Mouse (Mus musculus) heart, adult 11 months (tissue): Measurements from ENCODE around the gene Mrpl27.
"Not testable (repeated sequence)": the region's sequence is repeated elsewhere in the genome, so short reads cannot be mapped to it uniquely, and the experiment has no call there.

ENCODE experiments used
- DNase-seq: peaks from one replicate; pipeline ENCODE4 v3.0.0; 2022

The Mrpl27 gene

DNA sequence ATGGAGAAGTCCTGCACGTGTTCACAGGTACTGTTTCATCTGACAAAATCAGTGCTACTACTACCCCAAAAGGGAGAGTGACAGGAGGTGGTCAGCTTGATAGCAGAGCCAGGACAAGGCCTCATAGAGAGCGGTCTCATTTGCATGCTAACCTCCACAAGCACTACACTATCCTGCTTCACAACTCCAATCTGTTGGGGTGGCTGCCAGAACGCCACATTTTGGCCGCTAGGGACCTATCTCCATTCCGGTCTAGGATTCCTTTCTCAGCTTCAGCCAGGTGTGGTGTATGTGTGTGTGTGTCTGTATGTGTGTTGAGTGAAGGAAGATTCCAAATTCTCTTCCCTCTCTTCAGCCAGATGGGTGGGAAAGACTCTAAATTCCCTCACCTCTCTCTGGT, 21.9 kb downstream of the Mrpl27 start:
- DNase-seq: no peak

DNA sequence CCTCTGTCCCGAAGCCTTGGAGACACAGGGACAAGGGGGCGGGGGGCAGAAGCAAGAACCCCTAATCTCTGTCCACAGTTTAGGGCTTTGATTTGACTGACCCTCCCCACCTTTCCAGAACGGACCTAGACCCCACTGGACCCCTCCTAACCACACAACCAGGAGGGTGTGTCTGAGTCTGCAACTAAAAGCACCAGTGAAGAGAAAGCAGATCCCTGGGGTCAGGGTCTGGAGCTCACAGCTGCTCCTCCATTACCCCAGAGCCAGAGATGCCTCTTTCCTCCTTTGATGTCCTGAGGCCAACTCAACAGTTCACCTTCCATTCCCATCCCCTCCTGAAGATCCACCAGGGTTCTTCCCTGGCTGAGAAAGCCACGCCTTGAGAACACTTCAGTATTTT, 22.7 kb downstream of the Mrpl27 start:
- peak; percentile 92 for DNase-seq

DNA sequence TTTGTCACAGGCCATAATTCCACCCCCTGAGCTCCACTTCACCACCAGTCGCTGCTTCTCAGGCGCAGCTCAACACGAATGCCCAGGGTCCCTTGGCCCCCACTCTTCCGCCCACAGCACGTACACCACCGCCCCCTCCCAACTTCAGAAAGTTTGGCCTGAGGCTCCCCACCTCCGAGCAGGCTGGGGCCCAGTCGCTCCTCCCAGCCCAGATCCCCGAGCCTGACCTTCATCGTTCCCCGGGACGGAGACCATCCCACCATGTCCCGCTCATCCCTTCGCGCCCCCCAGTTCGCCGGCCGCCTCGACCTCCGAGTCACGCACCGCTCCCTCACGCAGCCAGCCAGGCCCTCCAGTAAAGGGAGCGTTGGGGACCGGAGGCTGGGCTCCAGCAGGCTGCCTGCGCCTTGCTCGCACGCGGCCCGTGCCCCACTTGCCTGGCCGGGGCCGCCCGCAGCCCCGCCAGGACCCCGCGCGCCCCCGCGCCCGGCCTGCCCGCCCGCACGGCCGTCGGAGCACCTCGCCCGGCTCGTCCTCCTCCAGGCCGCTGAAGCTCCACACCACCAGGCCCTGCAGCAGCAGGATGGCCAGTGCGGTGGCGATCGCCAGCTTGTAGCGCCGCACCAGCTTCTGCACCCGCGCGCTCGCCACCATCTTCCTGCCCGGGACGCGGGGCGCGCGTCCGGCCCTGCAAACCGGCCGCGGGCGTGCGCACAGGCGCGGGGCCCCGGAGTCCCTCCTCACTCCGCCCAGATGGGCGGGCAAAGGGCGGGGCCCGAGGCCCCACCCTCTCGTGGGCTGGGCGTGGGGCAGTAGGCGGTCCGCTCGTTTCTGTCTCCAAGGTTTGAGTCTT, 23.4 kb downstream of the Mrpl27 start, which contains the start of gene Xylt2:
TSS of gene Xylt2 (minus strand) at position 762 of the 853 bp plus-strand sequence.
- DNase-seq: peak; percentile 99

DNA sequence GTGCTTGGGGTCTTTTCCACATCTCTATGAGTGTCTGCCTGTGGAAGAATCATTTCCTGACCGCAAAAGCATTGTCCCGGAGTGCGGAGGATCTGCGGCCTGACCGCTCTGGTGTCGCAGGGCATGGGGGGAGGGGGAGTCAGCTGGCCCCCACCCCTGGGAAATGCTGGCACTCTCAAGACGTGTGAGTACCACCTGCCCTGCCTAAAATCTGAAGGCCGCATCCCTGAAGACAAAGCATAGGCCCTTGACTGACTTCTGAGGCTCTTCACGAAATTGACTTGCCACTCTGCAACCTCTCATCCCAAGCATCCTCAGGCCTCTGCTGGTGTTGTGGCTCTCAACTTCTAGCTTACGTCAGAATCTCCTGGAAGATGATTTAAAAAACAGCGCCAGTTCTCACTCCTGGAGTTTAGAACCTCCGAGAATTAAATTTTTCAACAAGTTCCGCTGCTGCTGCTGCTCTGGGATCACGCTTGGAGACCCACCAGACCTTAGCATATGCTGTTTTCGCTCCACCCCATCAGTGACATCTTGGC, 24.1 kb downstream of the Mrpl27 start:
- DNase-seq: no peak

DNA sequence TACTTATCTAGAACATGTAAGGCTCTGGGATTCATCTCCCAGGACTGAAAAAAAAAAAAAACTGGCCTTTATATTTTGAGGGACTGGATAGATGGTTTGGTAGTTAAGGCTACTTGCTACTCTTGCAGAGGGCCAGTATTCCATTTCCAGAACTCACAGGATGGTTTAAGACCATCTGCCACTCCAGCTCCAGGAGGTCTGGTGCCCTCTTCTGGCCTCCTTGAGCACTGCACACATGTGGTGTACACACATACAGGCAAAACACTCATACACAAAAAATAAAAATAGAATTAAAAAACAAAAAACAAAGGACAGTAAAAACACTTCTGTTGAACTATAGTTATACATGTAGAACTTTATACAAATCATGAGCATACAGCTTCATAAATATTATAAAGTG, 27.1 kb downstream of the Mrpl27 start:
- DNase-seq: no peak

DNA sequence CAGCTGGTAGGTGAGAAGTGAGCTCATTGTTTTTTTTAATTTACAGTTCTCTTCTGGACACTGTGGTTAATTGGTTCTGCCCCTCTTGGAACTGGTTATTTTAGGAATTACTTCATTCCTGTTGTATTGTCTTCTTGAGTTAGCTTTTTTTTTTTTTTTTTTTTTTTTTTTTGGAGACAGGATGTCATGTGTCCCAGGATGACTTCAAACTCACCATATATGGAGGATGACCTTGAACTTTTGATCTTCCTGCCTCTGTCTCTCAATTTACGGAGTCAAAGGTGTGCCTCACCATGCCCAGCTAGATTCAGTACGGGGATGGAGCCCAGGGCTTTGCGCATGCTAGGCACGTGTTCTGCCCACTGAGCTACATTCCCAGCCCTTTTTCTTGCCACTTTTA, 28.1 kb downstream of the Mrpl27 start:
- peak; percentile 79 for DNase-seq

DNA sequence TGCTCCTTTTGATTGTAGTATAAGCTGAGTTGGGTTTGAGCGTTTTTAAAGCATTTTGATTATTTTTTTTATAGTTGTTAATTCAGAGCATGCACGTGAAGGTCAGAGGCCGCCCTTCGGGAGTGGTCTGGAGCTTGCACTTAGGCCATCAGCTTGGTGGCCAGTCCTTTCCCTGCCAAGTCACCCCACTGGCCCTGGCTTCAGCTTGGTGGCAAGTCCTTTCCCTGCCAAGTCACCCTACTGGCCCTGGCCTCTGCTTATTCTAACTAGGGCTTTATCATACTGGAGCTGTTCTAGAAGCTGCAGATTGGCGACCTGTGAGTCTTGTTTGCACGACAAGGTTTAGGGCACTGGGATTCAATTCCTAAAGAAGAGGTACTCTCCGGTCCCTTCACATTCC, 28.9 kb downstream of the Mrpl27 start:
- peak; percentile 84 for DNase-seq

DNA sequence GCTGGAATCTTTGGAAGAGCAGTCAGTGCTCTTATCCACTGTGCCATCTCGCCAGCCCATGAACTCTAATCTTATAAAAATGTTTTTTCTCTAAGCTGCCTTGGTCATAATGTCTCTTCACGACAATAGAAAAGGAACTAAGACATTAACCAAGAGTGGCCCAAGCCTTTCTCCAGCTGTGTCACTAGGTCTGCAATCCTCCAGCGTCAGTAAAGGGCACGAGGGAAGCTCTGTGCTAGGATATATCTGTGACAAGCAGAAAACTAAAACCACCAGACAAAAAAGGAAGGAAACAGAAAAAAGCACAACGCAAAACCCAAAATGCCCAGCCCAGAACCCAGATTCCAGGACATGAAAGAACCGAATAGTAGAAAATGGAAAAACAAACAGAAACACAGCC, 33.6 kb downstream of the Mrpl27 start:
- DNase-seq: peak; percentile 94

DNA sequence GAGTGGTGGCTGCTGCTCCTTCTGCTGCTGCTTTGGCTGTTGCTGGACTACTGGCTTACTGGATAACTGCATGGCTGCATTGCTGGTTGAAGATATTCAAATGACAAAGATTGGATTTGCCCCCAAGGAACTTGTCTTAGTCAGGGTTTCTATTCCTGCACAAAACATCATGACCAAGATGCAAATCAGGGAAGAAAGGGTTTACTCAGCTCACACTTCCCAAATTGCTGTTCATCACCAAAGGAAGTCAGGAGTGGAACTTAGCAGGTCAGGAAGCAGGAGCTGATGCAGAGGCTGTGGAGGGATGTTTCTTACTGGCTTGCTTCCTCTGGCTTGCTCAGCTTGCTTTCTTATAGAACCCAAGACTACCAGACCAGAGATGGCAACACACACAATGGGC, 38.9 kb downstream of the Mrpl27 start:
- DNase-seq: not testable (repeated sequence)

DNA sequence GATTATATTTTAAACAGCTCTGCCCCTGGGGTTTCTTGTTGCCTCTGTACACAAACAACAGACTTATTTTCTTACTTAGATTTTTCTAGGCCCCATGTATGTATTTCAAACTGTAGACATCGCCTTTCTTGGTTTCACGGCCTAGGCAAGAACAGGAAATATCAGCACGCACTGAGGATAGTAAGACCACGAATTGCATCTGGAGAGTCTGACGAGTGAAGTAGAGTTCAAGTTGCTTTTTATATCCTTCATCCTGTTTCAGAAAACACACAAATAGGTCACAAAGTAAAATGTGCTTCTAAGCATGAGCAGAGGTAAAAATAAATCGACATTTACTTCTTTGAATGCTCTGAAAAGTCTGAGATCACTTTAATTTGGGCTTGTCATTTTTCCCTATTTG, 41.9 kb downstream of the Mrpl27 start:
- no peak for DNase-seq

DNA sequence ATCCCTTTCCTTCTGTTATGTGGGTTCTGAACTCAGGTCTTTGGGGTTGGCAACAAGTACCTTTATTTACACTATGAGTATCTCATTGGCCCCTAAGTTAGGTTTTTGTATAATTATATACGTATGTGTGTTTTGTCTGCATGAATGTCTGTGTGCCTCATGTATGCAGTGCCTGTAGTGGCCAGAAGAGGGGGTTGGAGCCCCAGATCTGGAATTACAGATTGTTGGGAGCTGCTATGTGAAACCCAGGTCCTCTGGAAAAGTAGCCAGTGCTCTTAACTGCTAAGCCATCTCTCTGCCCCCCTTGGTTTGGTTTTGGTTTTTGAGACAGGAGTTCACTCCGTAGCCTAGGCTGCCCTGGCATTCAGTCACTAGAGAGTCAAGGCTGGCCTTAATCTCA, 43.6 kb downstream of the Mrpl27 start:
- DNase-seq: no peak

DNA sequence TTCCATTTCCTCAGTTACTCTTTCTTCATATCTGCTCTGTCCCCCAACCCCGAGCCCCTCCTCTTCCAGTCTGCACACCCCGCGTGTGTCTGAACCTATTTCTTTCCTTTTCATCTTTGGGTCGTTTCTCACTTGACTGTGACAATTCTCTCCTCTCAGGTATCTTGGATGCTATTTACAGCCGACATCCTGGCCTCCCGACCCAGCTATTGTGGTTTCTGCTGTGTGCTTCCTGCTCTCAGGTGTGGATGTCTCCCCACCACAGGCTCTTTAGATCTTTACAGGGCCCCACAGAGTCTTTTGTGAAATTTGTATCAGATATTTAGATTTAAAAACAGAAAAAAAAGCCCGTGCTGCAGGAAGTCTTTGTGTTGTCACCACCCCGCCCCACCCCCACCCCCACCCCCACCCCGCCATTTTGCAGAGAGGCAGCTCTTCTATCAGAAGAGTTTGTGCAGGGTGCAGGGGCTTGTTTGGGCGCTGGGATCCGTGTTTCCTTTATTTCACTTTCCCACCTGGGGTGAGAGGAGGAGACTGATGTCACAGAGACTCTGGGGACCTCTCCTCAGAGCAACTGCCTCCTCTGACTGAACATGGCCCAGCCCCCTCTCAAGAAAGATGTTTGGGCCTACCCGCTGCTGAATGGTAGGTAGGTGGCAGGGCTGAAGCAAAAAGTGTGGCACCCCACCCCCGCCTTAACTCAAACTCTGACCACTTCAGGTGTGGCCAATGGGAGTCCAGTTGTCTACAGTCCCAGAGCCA, 44.3 kb downstream of the Mrpl27 start:
- no peak for DNase-seq

DNA sequence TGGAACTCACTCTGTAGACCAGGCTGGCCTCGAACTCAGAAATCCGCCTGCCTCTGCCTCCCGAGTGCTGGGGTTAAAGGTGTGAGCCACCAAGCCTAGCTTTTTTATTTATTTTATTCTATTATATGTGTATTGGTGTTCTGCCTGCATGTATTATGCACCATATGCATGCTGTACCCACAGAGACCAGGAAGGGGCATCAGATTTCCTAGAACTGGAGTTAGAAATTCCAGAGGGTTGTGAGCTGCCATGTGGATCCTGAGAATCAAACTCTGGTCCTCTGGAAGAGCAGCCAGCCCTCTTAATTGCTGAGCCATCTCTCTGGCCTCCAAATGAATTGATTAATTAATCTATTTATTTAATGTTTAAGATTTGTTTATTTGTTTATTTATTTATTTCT, 45.8 kb downstream of the Mrpl27 start:
- DNase-seq: no peak

DNA sequence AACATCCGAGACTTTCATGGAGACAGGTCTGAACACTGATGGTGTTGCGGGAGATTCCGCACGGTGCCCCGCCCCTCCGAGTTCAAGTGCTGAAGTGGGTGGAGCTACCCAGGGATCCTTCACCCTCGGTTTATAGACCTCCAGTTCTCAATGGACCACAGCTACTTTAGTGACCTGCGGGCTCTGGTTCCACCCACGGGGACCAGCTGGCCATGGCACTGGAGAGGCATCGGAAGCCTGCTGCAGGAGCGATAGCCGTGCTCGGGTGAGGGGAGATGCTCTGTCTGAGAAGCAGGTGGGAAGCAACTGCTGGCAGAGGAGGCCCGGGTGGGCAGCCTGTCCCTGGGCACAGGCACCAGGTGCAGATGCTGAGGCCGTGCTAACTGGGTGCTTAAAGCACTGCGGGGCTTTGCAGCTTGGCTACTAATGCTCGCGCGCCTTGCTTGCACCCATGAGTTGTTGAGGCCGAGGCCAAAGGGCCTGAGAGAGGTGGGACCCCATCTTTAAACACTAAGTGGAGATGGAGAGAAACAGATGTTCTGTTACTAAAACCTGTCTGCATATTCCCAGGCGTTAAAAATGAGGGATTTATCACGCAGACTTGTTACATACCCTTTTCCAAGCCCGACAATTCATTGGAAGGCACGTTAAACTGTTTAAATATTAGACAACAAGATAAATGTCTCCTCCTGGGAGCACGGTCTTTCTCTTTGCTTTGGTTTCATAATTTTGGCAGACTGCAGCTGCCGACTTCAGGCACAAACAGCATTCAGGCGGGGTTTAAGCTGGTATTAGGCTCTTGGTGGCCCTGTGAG, 48.0 kb downstream of the Mrpl27 start:
- DNase-seq: no peak

DNA sequence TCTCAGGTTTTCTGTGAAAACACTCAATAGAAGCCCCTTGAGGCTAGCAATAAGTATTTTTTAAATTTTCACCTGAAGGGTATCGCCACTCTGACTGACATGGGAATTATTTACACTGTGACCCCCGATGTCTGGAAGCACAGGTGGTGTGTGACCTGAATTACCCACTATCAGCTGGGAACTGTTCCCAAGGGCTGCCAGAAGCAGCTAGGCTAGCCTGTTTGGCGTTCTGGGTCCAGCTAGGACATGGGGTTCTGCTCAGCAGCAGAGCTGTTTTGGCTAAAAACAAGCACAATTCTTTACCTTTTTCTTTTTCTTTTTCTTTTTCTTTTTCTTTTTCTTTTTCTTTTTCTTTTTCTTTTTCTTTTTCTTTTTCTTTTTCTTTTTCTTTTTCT, 48.6 kb downstream of the Mrpl27 start:
- DNase-seq: no peak

DNA sequence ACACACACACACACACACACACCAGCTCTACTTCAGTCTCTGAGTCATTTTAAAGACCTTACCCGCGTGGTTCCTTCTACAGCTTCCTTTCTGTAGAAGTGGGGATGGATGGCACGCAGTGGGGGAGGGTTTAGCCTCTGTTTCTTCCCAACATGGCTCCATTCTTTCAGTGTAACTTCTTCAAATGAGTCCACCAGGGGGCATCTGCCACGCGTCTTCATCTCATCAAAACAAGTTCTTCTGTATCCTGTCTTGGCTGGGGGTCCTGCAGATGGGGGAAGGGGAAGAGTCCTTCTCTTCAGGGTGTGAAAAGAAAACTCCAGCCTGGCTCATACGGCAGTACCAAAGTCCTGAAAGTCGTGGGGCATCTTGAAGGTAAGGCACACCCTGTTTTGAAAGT, 50.5 kb downstream of the Mrpl27 start:
- no peak for DNase-seq

DNA sequence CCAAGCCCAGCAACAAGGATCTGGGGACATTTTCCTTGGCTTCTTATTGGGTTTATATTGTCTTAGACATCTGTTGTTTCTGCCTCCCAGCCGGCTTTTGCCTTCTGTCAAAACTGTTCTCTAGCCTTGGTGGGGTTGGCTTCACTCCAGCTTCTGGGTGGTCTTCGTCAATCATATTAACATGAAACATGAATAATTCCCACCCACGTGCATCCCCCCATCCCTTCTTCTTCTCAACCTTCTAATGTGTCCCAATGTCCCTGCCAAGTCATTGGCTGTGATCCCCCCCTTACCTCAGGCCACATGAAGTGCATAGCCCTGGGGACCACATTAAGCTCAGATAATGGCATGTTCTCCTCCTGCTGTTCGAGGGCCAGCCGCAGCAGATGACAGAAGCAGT, 50.9 kb downstream of the Mrpl27 start, which contains the start of gene Gm11541:
TSS of gene Gm11541 (minus strand) at position 28 of the 400 bp plus-strand sequence.
- DNase-seq: no peak
